Mouse (Mus musculus) erythroblast, adult 5-6 weeks (primary cell): Measurements from ENCODE around the gene Gpr132. TPM values are rescaled to one million over a fixed set of nuclear protein-coding genes. Genes with fewer than 3 reads are reported as not detected.
A peak's percentile ranks its signal among the peaks of the same experiment; 100 is the strongest.
"Not testable (repeated sequence)": the region's sequence is repeated elsewhere in the genome, so short reads cannot be mapped to it uniquely, and the experiment has no call there.

Experiments
- ATAC-seq: replicated peaks from 2 replicates; pipeline ENCODE4 v1.8.0; 2016; ENCODE audit warnings: moderate number of reproducible peaks, mild to moderate bottlenecking, moderate TSS enrichment, inconsistent platforms; ENCODE audit not compliant: poor library complexity, low FRiP score, severe bottlenecking
- total RNA-seq, 2 experiments: library from RNA; stranded (forward) in 1 of 2; stranded (reverse) in 1 of 2; fragments of 150-400 nt in 1 of 2; fragments of 200-764, 138-1000 nt in 1 of 2; gene quantifications; 2 replicates each; pipeline versions ENCODE4 v1.2.3 to v1.2.4; 2015 to 2017; ENCODE audit warnings: low replicate concordance in 2 of 2

The Gpr132 gene
- total RNA-seq, 2 experiments from 2014 or later, result 2.1 to 2.3 TPM

GRCm38 (mm10) chr12:112828501-112829243, 39.4 kb downstream of the Gpr132 start:
- ATAC-seq, result peak; percentile 22

GRCm38 (mm10) chr12:112825901-112826300, 42.1 kb downstream of the Gpr132 start:
- ATAC-seq, result no peak

- no peak for ATAC-seq
These were observed 44.8 kb downstream of the Gpr132 start for GRCm38 (mm10) chr12:112823221-112823620.

DNA sequence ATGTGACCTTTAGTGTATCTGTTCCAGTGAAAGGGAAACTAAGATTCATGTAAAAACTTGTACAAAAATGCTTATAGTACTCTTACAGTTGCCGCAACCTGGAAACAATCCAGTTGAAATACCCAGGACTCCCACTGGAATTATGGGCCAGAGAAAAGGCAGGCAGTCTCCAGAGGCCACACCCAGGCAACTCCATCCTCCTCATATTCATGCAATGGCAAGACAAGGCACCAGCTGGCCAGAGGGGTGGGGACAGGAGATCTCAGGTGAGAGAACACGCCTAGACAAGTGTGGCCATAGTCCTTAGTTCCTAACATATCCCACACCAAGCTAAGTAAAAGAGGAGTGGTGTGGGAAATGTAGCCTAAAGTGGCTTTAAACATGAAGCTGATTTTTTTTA, 45.4 kb downstream of the Gpr132 start:
- ATAC-seq, result no peak

DNA sequence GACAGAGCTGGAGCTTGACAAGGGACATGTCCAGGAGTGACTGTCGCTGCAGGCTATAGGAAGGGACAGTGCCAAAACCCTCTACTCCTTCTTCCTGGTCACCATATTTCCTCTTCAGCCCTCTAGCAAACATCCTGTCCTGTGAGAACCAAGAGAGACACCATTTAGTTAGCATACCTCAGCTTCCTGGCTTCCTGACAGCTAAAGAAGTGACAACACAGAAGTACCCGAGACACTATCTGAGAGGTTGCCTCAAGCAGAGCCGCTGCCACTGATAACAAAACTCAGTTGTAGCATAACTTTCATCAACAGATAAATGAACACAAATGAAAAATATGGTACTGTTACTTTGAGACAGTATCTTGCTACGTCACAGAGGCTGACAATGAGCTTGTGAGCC, 46.1 kb downstream of the Gpr132 start:
- ATAC-seq, result no peak

- ATAC-seq, result no peak
These were observed 46.8 kb downstream of the Gpr132 start for GRCm38 (mm10) chr12:112821216-112821615.

DNA sequence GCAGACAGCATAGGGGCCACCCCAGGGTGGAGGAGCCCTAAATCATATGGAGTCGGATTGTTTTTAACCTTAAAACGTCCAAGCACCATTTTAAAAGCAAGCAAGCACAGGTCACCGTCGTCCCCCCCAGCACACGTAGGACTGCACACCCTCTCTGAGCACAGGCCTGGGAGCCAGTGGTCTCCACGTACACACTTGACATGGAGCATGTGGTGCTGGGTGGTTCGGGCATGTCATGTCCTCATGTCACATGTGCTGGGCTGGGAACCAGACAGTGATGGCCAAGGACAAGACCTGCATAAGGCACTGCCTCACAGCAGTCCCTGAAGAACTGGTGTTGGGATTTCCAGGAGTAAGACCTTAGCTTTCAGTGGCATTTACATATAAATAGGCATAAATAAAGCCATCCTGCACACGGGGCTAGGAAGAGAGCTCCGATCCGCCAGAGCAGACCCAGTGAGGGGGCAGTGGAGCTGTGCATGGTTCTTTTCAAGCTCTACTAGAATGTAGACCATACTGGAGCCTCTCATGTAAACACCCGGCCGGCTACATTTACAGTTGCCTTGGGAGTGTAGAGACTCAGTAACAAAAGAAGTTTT, 47.5 kb downstream of the Gpr132 start:
- no peak for ATAC-seq

GRCm38 (mm10) chr12:112819057-112819662, 48.9 kb downstream of the Gpr132 start:
- no peak for ATAC-seq

- ATAC-seq, result not testable (repeated sequence)
These were observed 51.2 kb downstream of the Gpr132 start for GRCm38 (mm10) chr12:112816866-112817265.

GRCm38 (mm10) chr12:112816294-112816693, 51.7 kb downstream of the Gpr132 start:
- peak; percentile 64; the same call in 1 of the 2 replicates for ATAC-seq

GRCm38 (mm10) chr12:112814682-112815470, 53.2 kb downstream of the Gpr132 start:
- no peak for ATAC-seq

DNA sequence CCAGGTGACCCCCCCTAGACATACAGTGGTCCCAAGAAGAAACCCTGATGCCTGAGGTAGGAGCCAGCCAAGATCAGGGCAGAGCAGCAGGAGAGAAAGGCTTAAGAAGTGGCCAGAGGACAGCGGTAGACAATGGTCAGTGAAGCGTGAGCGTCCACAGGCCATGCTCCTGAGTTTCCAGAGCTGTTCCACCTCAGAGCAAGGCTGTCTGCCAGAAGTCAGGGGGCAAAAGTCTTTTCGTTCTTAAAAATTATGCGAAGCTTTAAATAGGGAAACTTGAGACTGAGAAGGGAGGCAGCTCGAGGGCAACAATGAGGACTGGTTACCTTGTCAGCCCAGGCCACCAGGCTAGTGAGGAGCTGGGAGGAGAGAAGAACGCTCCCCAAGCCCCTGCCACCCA, 54.7 kb downstream of the Gpr132 start:
- no peak for ATAC-seq

DNA sequence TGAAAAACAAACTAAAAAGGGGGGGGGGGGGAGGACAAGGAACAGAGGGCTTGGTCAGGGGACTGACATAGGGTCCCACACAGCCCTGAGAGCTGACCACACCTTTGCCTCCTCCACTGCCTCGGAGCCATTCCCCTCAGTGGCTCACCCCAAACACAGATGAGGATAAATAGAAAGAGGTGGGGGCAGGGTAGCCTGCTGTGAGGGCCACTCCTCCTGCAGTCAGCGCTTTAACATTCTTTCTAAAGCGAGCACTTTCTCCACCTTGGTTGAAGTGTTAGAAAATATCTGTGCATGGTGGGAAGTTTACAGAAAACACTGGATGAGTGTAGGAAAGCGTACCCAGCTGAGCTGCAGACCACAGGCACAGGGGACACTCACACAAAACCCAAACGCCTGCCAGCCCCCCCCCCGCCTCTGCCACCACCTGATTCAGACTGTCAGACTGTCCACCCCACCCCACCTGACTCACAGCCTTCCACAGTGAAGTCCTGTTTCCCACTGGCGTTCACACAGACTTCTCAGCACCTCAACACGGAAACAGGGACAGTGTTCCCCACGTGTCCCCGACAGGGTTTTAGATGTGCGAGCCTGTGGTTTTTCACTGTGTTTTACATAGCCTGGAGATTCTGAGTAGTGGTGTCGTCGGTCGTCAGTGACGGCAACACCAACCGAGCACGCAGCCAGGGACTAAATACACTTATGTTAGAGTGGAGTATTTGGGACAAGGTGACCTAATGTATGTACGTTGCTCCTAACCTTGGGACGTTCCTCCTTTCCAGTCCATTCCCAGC, 57.7 kb downstream of the Gpr132 start:
- no peak for ATAC-seq

DNA sequence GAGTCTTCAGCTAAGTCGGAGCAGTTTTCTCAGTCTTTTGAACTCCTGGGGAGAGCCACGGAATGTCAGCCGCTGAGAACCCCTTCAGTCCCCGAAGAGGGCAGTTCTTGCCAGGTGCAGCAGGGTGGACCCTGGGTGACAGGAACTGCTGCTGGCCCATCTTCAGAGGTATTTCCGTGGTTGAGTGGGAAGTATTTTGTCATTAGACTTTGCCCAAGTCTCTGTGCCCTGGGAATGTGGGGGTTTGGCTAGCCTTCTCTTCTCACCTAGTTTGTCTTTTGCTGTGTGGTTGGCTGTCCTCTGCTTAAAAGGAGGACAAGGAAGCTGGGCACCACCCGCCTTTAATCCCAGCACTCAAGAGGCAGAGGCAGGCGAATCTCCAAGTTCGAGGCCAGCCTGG, 58.4 kb downstream of the Gpr132 start:
- no peak for ATAC-seq

DNA sequence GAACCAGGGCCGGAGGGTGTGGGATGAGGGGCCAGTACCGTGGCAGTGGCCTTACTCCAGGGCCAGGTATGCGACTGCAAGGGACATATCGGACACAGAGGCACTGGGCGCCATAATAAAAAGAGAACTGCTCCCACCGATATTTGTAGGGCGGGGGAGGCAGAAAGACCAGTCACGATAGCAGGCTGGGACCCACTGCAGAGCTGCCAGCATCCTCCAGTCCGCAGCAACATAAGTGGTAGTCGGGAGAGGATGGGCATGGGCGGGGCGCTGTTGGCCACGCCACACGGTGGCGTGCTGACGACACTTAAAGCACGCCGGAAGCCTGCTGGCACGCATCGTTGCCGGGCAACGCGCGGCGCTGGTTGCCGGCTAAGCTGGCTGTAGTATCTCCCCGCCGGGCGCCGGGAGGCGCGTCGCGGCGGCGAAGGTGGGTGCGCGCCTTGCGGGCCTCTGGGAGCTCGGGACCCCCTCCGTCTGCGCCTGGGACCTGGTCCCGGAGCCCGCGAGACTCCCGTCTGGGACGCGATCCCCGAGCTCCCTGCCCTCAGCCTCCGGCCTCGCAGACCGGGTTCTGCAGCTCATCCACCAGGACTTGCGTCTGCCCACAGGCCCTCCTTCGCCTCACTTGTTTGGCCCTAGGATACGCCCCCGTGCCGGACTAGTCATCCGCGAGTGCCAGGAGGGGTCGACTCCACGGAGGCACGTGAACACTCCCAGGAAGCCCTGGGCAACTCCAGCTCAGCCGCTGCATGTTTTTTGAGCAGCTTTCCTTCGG, 59.3 kb downstream of the Gpr132 start, which contains the start of gene Clba1:
Clba1 (plus strand) TSS at position 351 of the 778 bp plus-strand sequence.
- ATAC-seq, result peak; percentile 85

GRCm38 (mm10) chr12:112808212-112808586, 59.8 kb downstream of the Gpr132 start:
- no peak for ATAC-seq

DNA sequence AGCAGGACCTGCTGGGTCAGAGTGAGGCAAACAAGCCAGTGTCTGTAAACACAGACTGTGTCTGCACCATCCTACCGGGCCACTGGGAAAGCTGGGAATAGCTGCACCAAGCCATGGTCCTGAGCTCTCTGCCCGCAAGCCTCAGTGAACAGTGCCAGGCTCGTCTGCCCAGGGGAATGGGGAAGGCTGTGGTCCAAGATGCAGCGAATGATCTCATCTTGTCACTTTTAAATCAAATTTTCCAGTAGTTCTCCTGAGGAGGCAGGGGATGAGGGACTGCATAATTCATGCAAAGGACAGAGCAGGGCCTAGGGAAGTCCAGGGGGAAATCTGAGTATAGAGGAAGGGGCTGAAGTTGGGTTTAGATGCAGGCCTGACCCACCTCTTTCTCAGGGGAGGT, 60.2 kb downstream of the Gpr132 start:
- no peak for ATAC-seq

DNA sequence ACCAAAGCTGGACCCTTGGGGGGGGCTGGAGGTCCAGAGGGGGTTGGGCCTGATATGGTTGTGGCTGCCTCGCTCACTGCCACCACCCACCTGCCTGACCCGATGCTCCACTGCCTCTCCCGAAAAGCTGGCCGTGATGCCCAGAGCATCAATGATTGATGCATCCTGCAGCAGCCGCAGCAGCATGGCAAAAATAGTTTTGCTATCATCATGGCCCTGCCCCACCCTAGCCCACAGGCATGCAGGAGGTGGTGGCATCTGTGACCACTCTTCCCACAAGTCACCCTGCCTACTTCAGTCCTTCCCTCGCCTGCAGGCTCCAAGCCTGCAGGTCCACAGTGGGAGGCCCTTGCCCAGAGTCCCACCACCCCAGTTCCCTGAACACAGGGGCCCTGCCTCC, 62.0 kb downstream of the Gpr132 start:
- no peak for ATAC-seq

DNA sequence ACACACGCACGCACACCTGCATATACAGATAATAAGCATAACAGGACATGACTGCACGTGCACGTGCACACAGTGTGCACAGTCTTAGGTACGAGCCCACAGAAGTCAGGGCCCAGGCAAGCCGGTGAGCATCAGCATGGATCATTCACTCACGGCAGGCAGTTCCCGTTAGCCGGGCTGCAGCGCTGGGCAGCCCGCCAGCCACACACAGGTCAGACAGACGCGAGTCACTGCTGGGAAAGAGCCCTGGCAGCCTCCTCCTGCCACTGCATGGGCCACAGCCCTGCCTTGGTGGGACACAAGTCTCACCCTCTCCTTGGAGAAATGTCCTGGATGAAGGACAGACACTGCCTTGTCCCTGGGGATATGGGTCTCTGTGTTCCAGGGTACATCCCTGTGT, 64.0 kb downstream of the Gpr132 start:
- ATAC-seq, result no peak
